Mouse (Mus musculus): ENCODE measurements around the gene Spopl. TPM values are rescaled to one million over a fixed set of nuclear protein-coding genes. Genes with fewer than 3 reads are reported as not detected.
A peak's percentile ranks its signal among the peaks of the same experiment; 100 is the strongest.
"Not testable (repeated sequence)": the region's sequence is repeated elsewhere in the genome, so short reads cannot be mapped to it uniquely, and the experiment has no call there.

The Spopl gene
- total RNA-seq (2014; rRNA removed) (10.2 and 10.6 TPM in 2 replicates), polyA plus RNA-seq (2012; rRNA removed) (1.7 and 1.9 TPM in 2 replicates)

DNA sequence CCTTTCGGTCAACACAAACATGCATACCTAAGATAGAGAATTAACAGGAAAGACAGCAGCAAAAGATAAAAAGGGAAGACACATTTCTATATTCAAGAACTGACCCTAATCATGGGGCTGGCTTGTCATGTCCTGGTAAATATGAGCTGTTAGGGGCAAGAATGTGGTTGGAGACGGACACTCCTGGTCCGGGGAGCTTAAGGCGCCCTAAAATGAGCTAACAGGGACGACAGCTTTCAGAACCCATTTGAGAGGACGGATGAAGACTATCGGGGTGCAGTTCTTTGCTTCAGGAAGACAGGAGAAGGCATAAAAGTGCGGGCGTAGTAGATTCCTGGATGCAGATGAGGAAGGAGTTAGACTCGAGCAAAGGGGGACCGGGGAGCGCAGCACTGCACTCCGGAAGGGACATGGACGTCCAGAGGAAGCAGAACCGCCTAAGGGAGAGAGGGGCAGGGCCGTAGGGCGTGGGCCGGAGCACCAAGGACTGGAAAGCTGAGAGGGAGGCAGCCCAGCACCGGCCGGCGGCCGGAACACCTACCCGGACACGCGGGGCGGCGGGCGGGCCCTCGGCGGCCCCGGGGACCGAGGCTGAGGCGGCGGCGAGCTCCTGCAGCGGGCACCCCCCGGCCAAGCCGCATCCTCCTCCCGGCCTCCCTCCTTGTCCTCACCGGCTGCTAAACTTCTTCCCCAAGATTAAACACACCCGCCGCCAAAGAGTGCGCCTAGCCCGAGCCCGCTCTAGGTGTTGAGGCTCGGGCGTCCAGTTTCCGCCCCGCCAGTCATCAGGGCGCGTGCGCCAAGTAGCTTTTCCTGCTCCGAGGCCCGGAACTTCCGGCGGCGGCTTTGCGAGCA is at the start of gene Spopl:
TSS of gene Spopl (minus strand) at position 805 of the 855 bp plus-strand sequence.
- no peaks in the 10 kb centered on the region for H3K36me3 ChIP-seq (ENCODE audit: control insufficient read depth, insufficient read depth, low read length)
- peak within 1 kb of the TSS; percentile 25 for H3K27ac ChIP-seq (replicated peaks; ENCODE audit: insufficient read depth, low read depth, low read length)
- peak; percentile 70 for DNase-seq (ENCODE audit: extremely low read depth, low read depth, low spot score)
- H3K27me3 ChIP-seq (ENCODE audit: control insufficient read depth, insufficient read depth, low read length): no peaks in the 10 kb centered on the region
- WGBS: 2% methylated on average over 56 of the region's 58 CpGs
- peak within 1 kb of the TSS; percentile 92 for H3K9ac ChIP-seq (ENCODE audit: low read depth, low read length)
- TF ChIP-seq POLR2A (IDR thresholded peaks at IDR 0.05; ENCODE audit: extremely low read depth, insufficient read depth, low read length) (peak; percentile 42; the same call in 1 of the 2 replicates), CTCF (IDR thresholded peaks at IDR 0.05; ENCODE audit: low read depth, low read length) (no peak)
- H3K4me3 ChIP-seq (ENCODE audit: insufficient read depth, low read depth, low read length): peak within 1 kb of the TSS; percentile 93
- peaks cover 4% of the 10 kb centered on the region; the same call in 1 of the 2 replicates for H3K4me1 ChIP-seq (ENCODE audit: control insufficient read depth, insufficient read depth, low read length)
- H3K79me2 ChIP-seq (ENCODE audit: control insufficient read depth, insufficient read depth, low read length): peaks cover 9% of the 10 kb centered on the region

- TF ChIP-seq POLR2A (IDR thresholded peaks at IDR 0.05; ENCODE audit: extremely low read depth, insufficient read depth, low read length) (no peak), CTCF (IDR thresholded peaks at IDR 0.05; ENCODE audit: low read depth, low read length) (no peak)
- Histone ChIP-seq H3K36me3 (ENCODE audit: control insufficient read depth, insufficient read depth, low read length) (no peaks in the 10 kb centered on the region), H3K79me2 (ENCODE audit: control insufficient read depth, insufficient read depth, low read length) (no peaks in the 10 kb centered on the region), H3K27ac (replicated peaks; ENCODE audit: insufficient read depth, low read depth, low read length) (no peak overlapping the region), H3K4me1 (ENCODE audit: control insufficient read depth, insufficient read depth, low read length) (no peaks in the 10 kb centered on the region), H3K4me3 (ENCODE audit: insufficient read depth, low read depth, low read length) (no peak overlapping the region), H3K27me3 (ENCODE audit: control insufficient read depth, insufficient read depth, low read length) (no peaks in the 10 kb centered on the region), H3K9ac (ENCODE audit: low read depth, low read length) (no peak overlapping the region)
- DNase-seq (ENCODE audit: extremely low read depth, low read depth, low spot score): no peak
Observed at GRCm38 (mm10) chr2:23620128-23620527, 48.2 kb upstream of the Spopl start.

GRCm38 (mm10) chr2:23617989-23618388 is 46.1 kb upstream of the Spopl start:
- DNase-seq (ENCODE audit: extremely low read depth, low read depth, low spot score): no peak

GRCm38 (mm10) chr2:23605391-23605790 is 33.5 kb upstream of the Spopl start:
- no peak for TF ChIP-seq POLR2A (IDR thresholded peaks at IDR 0.05; ENCODE audit: extremely low read depth, insufficient read depth, low read length)
- TF ChIP-seq CTCF (IDR thresholded peaks at IDR 0.05; ENCODE audit: low read depth, low read length): no peak
- H3K9ac ChIP-seq (ENCODE audit: low read depth, low read length): no peak overlapping the region
- H3K4me1 ChIP-seq (ENCODE audit: control insufficient read depth, insufficient read depth, low read length): no peaks in the 10 kb centered on the region
- H3K36me3 ChIP-seq (ENCODE audit: control insufficient read depth, insufficient read depth, low read length): no peaks in the 10 kb centered on the region
- H3K27me3 ChIP-seq (ENCODE audit: control insufficient read depth, insufficient read depth, low read length): no peaks in the 10 kb centered on the region
- DNase-seq (ENCODE audit: extremely low read depth, low read depth, low spot score): no peak
- no peak overlapping the region for H3K27ac ChIP-seq (replicated peaks; ENCODE audit: insufficient read depth, low read depth, low read length)
- H3K79me2 ChIP-seq (ENCODE audit: control insufficient read depth, insufficient read depth, low read length): no peaks in the 10 kb centered on the region
- no peak overlapping the region for H3K4me3 ChIP-seq (ENCODE audit: insufficient read depth, low read depth, low read length)

More at GRCm38 (mm10) chr2:23617989-23618388, 46.1 kb upstream of the Spopl start:
- no peaks in the 10 kb centered on the region for H3K4me1 ChIP-seq (ENCODE audit: control insufficient read depth, insufficient read depth, low read length)
- H3K36me3 ChIP-seq (ENCODE audit: control insufficient read depth, insufficient read depth, low read length): no peaks in the 10 kb centered on the region
- no peak overlapping the region for H3K9ac ChIP-seq (ENCODE audit: low read depth, low read length)
- no peak overlapping the region for H3K27ac ChIP-seq (replicated peaks; ENCODE audit: insufficient read depth, low read depth, low read length)
- H3K4me3 ChIP-seq (ENCODE audit: insufficient read depth, low read depth, low read length): no peak overlapping the region
- no peaks in the 10 kb centered on the region for H3K79me2 ChIP-seq (ENCODE audit: control insufficient read depth, insufficient read depth, low read length)
- TF ChIP-seq POLR2A (IDR thresholded peaks at IDR 0.05; ENCODE audit: extremely low read depth, insufficient read depth, low read length) (no peak), CTCF (IDR thresholded peaks at IDR 0.05; ENCODE audit: low read depth, low read length) (no peak)
- H3K27me3 ChIP-seq (ENCODE audit: control insufficient read depth, insufficient read depth, low read length): no peaks in the 10 kb centered on the region

DNA sequence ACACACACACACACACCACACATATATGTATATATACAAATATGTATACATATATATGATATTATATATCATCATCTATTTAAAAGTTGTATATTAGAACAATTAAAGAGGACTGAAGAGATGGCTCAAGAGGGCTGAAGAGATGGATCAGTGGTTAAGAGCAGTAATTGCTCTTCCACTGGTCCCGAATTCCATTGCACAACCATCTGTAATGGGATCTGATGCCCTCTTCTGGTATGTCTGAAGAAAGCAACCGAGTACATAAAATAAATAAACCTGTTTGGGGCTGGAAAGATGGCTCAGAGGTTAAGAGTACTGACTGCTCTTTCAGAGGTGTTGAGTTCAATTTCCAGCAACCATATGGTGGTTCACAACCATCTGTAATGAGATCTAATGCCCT is 16.9 kb upstream of the Spopl start:
- Histone ChIP-seq H3K36me3 (ENCODE audit: control insufficient read depth, insufficient read depth, low read length) (no peaks in the 10 kb centered on the region), H3K27ac (replicated peaks; ENCODE audit: insufficient read depth, low read depth, low read length) (no peak overlapping the region), H3K4me1 (ENCODE audit: control insufficient read depth, insufficient read depth, low read length) (no peaks in the 10 kb centered on the region), H3K79me2 (ENCODE audit: control insufficient read depth, insufficient read depth, low read length) (no peaks in the 10 kb centered on the region), H3K9ac (ENCODE audit: low read depth, low read length) (no peak overlapping the region), H3K4me3 (ENCODE audit: insufficient read depth, low read depth, low read length) (no peak overlapping the region), H3K27me3 (ENCODE audit: control insufficient read depth, insufficient read depth, low read length) (no peaks in the 10 kb centered on the region)
- 28% methylated on average over 2 of the region's 2 CpGs for WGBS
- peak; percentile 19 for DNase-seq (ENCODE audit: extremely low read depth, low read depth, low spot score)
- TF ChIP-seq POLR2A (IDR thresholded peaks at IDR 0.05; ENCODE audit: extremely low read depth, insufficient read depth, low read length) (no peak), CTCF (IDR thresholded peaks at IDR 0.05; ENCODE audit: low read depth, low read length) (no peak)

DNA sequence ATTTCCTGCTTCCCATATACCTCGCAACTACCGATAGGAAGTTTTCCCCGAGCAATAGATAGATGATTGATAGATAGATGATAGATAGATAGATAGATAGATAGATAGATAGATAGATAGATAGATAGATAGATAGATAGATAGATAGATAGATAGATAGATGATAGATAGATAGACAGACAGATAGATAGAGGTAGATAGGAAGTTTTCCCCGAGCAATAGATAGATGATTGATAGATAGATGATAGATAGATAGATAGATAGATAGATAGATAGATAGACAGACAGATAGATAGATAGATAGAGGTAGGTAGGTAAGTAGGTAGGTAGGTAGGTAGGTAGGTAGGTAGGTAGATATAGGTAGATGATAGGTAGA is 239 bp upstream of the Spopl start:
- DNase-seq (ENCODE audit: extremely low read depth, low read depth, low spot score); H3K79me2 ChIP-seq (ENCODE audit: control insufficient read depth, insufficient read depth, low read length); H3K36me3 ChIP-seq (ENCODE audit: control insufficient read depth, insufficient read depth, low read length); H3K9ac ChIP-seq (ENCODE audit: low read depth, low read length); H3K27ac ChIP-seq (replicated peaks; ENCODE audit: insufficient read depth, low read depth, low read length); H3K27me3 ChIP-seq (ENCODE audit: control insufficient read depth, insufficient read depth, low read length); H3K4me1 ChIP-seq (ENCODE audit: control insufficient read depth, insufficient read depth, low read length): not testable (repeated sequence)
- WGBS: 15% methylated on average over 4 of the region's 4 CpGs
- H3K4me3 ChIP-seq (ENCODE audit: insufficient read depth, low read depth, low read length): peak overlapping the region; percentile 93; the same call in 1 of the 2 replicates

Measured in liver, adult 2 months (tissue).